ENCODE assay signal across 12 mouse cellular contexts in genomic region chr12:79069187-79069608, GRCm38 (mm10). TPM values are rescaled to one million over a fixed set of nuclear protein-coding genes. Genes with fewer than 3 reads are reported as not detected.
"Had no signal": no experiment of that assay in that cellular context is flagged by ENCODE, and none has a peak within 500 bp of the region (broad histone marks: within the 10 kb centered on the region; RNA-seq: fewer than 3 reads in every experiment).

No protein-coding gene starts in this region.

- H3K27me3 ChIP-seq: intestine, embryonic 15.5 days; liver, embryonic 15.5 days; neural tube, embryonic 13.5 days had no signal

- ATAC-seq: intestine, embryonic 15.5 days; lung, postnatal 0 days had no signal

- H3K4me2 ChIP-seq: hindbrain, embryonic 14.5 days; intestine, embryonic 15.5 days; liver, embryonic 11.5 days; liver, embryonic 15.5 days; neural tube, embryonic 13.5 days had no signal

- DNase-seq: lung, adult 2 months; lung, postnatal 36 days; midbrain, embryonic 14.5 days; retina, postnatal 1 day had no signal

- H3K36me3 ChIP-seq: liver, embryonic 15.5 days had no signal

- H3K4me1 ChIP-seq: limb, embryonic 10.5 days; neural tube, embryonic 13.5 days had no signal

- H3K4me3 ChIP-seq: intestine, embryonic 15.5 days; limb, embryonic 10.5 days; liver, embryonic 15.5 days; neural tube, embryonic 13.5 days had no signal

- H3K27ac ChIP-seq: hindbrain, embryonic 14.5 days; intestine, embryonic 15.5 days; limb, embryonic 10.5 days; liver, embryonic 15.5 days; neural tube, embryonic 13.5 days had no signal

- H3K9ac ChIP-seq: hindbrain, embryonic 14.5 days; intestine, embryonic 15.5 days; liver, embryonic 15.5 days; neural tube, embryonic 13.5 days had no signal

- H3K9me3 ChIP-seq: intestine, embryonic 15.5 days; limb, embryonic 10.5 days; liver, embryonic 15.5 days; neural tube, embryonic 13.5 days had no signal

RNA-seq across cellular contexts. Expression of gene Plekhh1, which starts 40.2 kb away (rescaled TPM):
- total RNA-seq: monocyte, adult 5-6 weeks had no signal
